Mouse (Mus musculus) left cerebral cortex, postnatal 36 days (tissue): ENCODE measurements at regions not wholly inside any gene's neighbourhood (a gene's known extent, or its start where the extent isn't known, plus 50 kb on each side); places are given as distances from the start of the nearest gene placed in this dataset.

ENCODE experiments used
- DNase-seq, 2 experiments: peaks; one replicate each; pipeline ENCODE4 v3.0.0; 2021 to 2022; ENCODE audit warnings: low spot score in 2 of 2, mixed read lengths in 1 of 2
- intact Hi-C: fragments of 180-260 bp; cut with DNase I; formaldehyde crosslinking; loops from one replicate; pipeline ENCODE4 v1.15.1; 2025

DNA sequence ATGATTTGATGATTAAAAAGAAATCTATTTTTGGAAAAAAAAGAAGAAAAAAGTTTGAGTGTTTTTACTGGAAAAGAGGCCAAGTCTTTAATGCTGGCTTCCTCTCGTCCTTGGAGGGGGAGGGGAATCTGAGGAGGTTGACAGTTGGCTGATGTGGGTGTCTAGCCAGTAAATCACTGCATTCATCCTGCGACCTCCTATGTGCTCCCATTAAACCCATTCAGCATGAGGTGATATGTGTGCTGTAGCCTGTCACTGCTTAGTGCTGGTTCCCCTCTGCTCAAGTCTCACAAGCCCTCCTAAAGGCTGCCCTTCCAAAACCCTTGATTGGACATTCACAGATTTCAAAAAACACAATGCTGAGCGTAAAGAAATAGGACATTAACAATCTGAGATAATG is 68.7 kb downstream of the Atoh1 start:
- intact Hi-C loops: no loop called here
- DNase-seq: no peak

DNA sequence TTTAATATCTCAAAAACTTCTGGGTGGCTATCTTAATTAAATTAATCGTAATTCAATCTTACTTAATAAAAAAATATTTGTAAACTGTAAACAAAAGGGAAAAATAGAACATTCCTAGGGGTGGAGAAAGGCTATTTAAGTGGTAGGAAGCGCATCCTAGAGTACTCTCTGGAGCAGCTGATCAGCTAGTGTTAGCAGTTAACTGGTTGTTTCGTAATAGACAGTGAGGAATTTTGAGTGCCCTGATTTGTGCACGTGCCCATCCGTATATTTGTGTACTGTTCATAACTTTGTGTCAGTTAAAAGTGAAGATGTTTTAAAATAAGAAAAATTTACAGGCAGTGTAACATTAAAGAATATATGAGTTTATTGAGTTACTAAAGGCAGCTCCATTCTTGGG is 69.9 kb downstream of the Atoh1 start:
- DNase-seq: no peak
- intact Hi-C loops: no loop called here

DNA sequence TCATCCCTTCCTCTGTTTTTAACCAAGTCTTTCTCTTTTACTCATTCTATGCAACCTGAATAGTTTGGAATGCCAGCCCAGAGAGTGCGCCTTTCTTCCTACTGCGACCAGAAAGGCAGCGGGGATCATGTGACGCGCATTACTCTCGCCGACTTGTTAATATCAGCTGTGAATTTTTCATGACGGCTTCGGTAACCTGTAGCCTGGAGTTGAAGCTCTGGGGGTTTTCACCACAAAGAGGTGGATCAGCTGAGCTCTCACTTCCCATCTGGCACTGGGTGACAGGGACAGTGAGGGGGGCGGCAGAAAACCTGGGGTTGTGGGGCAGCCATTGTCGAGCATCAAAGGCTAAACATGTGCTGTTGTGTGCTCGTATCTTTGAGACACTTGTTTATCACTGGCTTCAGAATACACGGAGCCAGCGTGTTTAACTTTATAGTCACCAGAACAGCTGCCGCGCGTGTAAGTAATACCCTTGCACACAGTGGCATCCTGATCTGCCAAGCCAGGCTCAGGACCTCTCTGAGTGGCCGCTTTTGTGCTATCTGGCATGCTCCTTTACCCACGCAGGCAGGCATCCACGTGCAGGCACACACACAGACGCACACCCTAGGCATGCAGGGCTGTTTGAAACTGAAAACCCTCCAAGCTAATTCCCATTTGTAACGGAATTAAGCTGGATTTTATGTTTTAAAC is 70.5 kb downstream of the Atoh1 start:
- peak in 1 of 2 experiments; percentile 4 for DNase-seq
- intact Hi-C loops: no loop called here

DNA sequence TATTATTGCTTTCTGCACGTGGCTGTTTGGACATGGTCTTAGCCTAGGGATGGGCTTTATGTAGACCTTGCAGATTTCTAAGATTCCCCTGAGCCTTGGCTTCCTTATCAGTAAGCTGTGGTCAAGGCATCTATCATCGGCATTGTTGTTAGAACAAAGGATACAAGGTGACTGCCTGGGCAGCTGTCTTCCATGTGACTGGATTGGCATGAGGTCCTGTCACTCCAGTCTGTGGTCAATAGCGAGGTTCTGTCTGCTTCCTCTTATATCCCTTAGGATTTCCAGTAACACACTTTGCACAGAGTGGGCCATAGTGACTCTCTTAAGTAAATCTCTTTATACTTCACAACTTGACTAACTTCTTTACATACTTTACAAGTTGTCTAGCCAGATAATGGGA is 72.0 kb downstream of the Atoh1 start:
- no peak for DNase-seq
- intact Hi-C loops: no loop called here

DNA sequence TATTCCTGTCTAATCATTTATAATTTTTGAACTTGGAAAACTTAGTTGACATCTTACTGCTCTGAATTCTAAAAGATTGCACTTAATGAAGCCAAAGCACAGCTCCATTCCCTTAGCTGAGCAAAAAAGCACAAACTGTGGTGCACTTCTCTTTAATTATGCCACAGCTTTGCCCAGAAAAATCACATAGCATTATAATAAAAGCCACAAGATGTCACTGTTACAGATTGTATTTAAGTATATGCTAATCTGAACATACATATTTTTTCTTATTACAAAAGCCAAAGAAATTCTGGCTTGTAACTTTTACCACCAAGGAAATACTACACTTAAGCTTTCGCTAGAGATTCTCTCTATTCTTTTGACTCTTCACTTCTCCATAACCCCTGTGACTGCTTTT is 86.2 kb downstream of the Atoh1 start:
- intact Hi-C loops: loop anchor here (5.0 kb wide), 1 partner anchor 172 kb away; no protein-coding TSS in a partner anchor
- no peak for DNase-seq

DNA sequence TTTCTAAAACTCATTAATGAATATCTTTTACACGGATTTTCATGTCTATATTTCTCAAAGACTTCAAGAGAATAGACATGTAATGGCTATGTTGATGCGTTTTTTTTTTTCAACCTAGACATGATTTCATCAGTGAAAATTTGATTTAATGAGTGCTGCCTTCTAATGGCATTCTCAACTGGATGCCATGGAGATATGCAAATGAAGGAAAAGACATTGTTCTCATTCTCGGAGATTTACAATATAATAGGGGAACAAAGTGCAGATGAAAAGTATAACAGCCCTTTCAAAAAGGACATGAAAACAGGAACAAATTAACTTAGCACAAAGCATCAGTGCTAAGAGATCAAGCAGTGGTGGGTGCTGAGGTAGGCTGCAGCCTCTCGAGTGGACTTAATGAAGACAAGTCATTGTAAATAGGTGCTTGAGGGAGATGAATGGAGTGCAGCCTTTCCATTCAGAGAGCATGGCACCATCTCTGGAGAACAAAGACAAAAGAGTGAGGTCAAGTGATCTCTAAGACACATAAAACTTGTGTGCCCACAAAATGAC is 120.2 kb downstream of the Atoh1 start:
- intact Hi-C loops: no loop called here
- no peak for DNase-seq

DNA sequence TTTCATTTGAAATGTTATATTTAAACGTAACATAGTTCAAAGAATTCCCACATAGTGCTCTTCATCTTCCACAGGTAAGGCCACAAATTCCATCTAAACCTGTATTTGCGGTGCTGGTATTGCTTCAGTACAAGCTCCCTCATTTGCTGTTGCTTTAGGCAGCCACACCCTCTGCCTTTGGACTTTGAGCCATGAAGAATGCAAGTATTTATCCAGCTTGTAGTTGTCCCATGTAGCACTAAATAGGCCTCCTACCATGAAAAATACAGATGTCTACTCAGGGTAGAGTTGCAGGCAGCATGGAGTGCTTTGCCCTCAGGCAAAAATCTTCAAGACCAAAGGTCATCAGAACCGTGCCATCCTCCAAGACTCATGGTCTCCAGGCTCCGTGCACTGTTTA is 134.0 kb downstream of the Atoh1 start:
- DNase-seq: no peak
- intact Hi-C loops: no loop called here

DNA sequence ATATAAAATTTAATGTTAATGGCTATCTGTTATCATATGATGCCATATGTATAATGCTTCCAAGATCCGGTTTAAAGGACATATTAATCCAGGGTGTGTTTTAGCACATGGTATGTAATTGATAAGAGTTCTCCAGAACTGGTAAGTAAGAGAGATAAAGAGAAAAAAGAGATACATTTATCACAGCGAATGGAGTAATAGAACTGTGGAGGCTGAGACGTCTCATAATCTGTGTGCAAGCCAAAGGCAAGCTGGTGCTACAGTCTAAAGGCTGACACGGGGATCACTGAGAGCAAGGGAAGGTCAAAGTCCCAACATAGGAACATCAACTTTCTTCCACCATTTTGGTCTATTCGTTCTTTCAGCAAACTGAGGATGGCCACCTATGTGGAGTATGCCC is 146.0 kb upstream of the Smarcad1 start:
- intact Hi-C loops: no loop called here
- no peak for DNase-seq
